Mouse (Mus musculus) forebrain, embryonic 15.5 days (tissue): Measurements from ENCODE around the gene Prr12. TPM values are rescaled to one million over a fixed set of nuclear protein-coding genes. Genes with fewer than 3 reads are reported as not detected.

Experiments used
- ATAC-seq: fragments of 200-750 bp; cut with Nextera tagmentation; replicated peaks from 2 replicates; pipeline ENCODE4 v1.8.0; 2017; ENCODE audit warnings: mild to moderate bottlenecking, moderate TSS enrichment, moderate library complexity
- H3K27ac ChIP-seq: fragments of 300-500 bp; sonication (generic); replicated peaks from 2 replicates; pipeline ENCODE4 v1.5.1; 2015; ENCODE audit warnings: mild to moderate bottlenecking, inconsistent platforms
- H3K27me3 ChIP-seq: fragments of 300-500 bp; sonication (generic); 2 replicates; pipeline ENCODE4 v1.6.1; 2015; ENCODE audit warnings: inconsistent platforms
- H3K36me3 ChIP-seq: fragments of 300-500 bp; sonication (generic); 2 replicates; pipeline ENCODE4 v1.6.1; 2015; ENCODE audit warnings: mild to moderate bottlenecking, inconsistent platforms
- H3K4me1 ChIP-seq: fragments of 300-500 bp; sonication (generic); 2 replicates; pipeline ENCODE4 v1.6.1; 2015; ENCODE audit warnings: inconsistent platforms
- H3K4me2 ChIP-seq: fragments of 300-500 bp; sonication (generic); replicated peaks from 2 replicates; pipeline ENCODE4 v1.6.1; 2015; ENCODE audit warnings: mild to moderate bottlenecking, inconsistent platforms
- H3K4me3 ChIP-seq: fragments of 300-500 bp; sonication (generic); 2 replicates; pipeline ENCODE4 v1.5.1; 2015; ENCODE audit warnings: mild to moderate bottlenecking, inconsistent platforms
- H3K9ac ChIP-seq: fragments of 300-500 bp; sonication (generic); replicated peaks from 2 replicates; pipeline ENCODE4 v1.6.1; 2015; ENCODE audit warnings: mild to moderate bottlenecking, inconsistent platforms
- H3K9me3 ChIP-seq: fragments of 300-500 bp; sonication (generic); 2 replicates; pipeline ENCODE4 v1.6.1; 2016; ENCODE audit warnings: inconsistent platforms
- WGBS: fragments of 180-500 bp; shearing (Covaris S2); methylation state at CpG from one replicate; pipeline ENCODE4 v1.1.7; 2015; ENCODE audit warnings: mixed read lengths; 5-methylcytosine and 5-hydroxymethylcytosine counted together
- polyA plus RNA-seq: library from polyadenylated mRNA; unstranded; fragments of >200 nt; fragmentation: Nextera tagmentation; extraction: Ambion mirVana; gene quantifications from 2 replicates; pipeline ENCODE4 v1.2.1, GENCODE M21; 2015

Prr12 gene
- polyA plus RNA-seq, 1 experiment from 2014 or later = 16.0 TPM

DNA sequence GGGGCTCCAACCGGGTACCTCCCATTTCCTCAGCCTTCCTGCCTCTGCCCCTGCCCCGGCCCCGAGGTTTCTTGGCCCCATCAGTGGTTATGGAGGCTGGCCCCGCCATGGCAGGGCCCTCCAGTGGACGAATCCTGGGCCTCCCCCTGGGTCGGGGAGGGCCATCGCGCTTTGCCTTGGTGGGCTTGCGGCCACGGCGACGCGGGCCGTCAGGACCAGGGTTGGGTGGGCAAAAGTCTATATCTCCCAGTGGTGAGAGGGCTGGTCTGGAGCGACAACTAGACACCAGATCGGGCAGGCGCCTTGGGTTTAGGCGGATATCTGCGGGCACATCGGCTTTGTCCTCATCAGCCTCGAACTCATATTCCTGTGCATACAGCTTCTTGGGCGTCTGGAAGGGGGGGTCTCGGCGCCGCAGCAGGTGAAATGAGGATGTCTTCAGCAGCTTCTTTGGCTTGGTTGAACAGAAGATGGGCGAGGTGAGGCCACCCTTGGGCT is 5.8 kb downstream of the Prr12 start:
- no peak overlapping the region for H3K27ac ChIP-seq
- H3K4me1 ChIP-seq = peaks cover 19% of the 10 kb centered on the region
- H3K27me3 ChIP-seq = no peaks in the 10 kb centered on the region
- no peak overlapping the region for H3K4me3 ChIP-seq
- H3K4me2 ChIP-seq = no peak overlapping the region
- no peaks in the 10 kb centered on the region for H3K9me3 ChIP-seq
- H3K9ac ChIP-seq = no peak overlapping the region
- 97% methylated on average over 26 of the region's 26 CpGs for WGBS
- ATAC-seq = no peak
- H3K36me3 ChIP-seq = peaks cover 84% of the 10 kb centered on the region

GRCm38 (mm10) chr7:45045741-45046140 is 6.9 kb downstream of the Prr12 start:
- Histone ChIP-seq H3K27ac (no peak overlapping the region), H3K4me2 (no peak overlapping the region), H3K4me1 (peaks cover 8% of the 10 kb centered on the region), H3K36me3 (peaks cover 96% of the 10 kb centered on the region), H3K4me3 (no peak overlapping the region), H3K9ac (no peak overlapping the region), H3K9me3 (no peaks in the 10 kb centered on the region), H3K27me3 (no peaks in the 10 kb centered on the region)
- no peak for ATAC-seq
- WGBS = 93% methylated on average over 22 of the region's 22 CpGs

- Histone ChIP-seq H3K36me3 (peaks cover 97% of the 10 kb centered on the region), H3K4me3 (no peak overlapping the region), H3K27ac (no peak overlapping the region), H3K9me3 (no peaks in the 10 kb centered on the region), H3K4me2 (no peak overlapping the region), H3K27me3 (no peaks in the 10 kb centered on the region), H3K9ac (no peak overlapping the region), H3K4me1 (no peaks in the 10 kb centered on the region)
- ATAC-seq = no peak
- 96% methylated on average over 14 of the region's 14 CpGs for WGBS
Measured at GRCm38 (mm10) chr7:45043307-45043706, 9.4 kb downstream of the Prr12 start.

DNA sequence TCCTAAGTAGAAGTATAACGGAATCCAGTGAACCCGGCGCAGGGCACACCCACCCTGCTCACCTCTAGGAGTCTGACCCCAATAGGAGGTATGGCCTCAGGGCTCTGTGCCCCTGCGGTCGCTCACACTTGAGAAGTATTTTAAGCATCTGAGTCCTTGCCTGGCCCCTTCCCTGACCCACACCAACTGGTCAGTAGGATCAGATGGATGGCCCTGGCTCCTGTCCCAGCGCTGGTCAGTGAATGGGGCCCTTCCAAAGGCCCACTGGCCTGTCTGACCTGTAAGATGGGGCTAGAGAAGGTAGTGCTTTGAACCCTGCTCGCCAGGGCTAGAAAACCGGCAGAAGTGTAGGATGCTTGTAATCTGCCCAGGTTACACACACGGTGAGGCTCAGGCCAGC is 11.8 kb downstream of the Prr12 start:
- H3K9me3 ChIP-seq = no peaks in the 10 kb centered on the region
- WGBS = 92% methylated on average over 9 of the region's 9 CpGs

GRCm38 (mm10) chr7:45038411-45038810 is 14.3 kb downstream of the Prr12 start:
- Histone ChIP-seq H3K27ac (no peak overlapping the region), H3K9ac (no peak overlapping the region), H3K9me3 (no peaks in the 10 kb centered on the region), H3K27me3 (no peaks in the 10 kb centered on the region), H3K4me3 (no peak overlapping the region), H3K4me2 (no peak overlapping the region), H3K36me3 (peaks cover 98% of the 10 kb centered on the region), H3K4me1 (no peaks in the 10 kb centered on the region)
- no peak for ATAC-seq
- 96% methylated on average over 9 of the region's 9 CpGs for WGBS

More for the DNA sequence above, 11.8 kb downstream of the Prr12 start:
- ATAC-seq = no peak
- no peak overlapping the region for H3K9ac ChIP-seq
- no peak overlapping the region for H3K4me2 ChIP-seq
- peaks cover 97% of the 10 kb centered on the region for H3K36me3 ChIP-seq
- H3K4me1 ChIP-seq = no peaks in the 10 kb centered on the region
- no peaks in the 10 kb centered on the region for H3K27me3 ChIP-seq
- no peak overlapping the region for H3K4me3 ChIP-seq
- no peak overlapping the region for H3K27ac ChIP-seq

DNA sequence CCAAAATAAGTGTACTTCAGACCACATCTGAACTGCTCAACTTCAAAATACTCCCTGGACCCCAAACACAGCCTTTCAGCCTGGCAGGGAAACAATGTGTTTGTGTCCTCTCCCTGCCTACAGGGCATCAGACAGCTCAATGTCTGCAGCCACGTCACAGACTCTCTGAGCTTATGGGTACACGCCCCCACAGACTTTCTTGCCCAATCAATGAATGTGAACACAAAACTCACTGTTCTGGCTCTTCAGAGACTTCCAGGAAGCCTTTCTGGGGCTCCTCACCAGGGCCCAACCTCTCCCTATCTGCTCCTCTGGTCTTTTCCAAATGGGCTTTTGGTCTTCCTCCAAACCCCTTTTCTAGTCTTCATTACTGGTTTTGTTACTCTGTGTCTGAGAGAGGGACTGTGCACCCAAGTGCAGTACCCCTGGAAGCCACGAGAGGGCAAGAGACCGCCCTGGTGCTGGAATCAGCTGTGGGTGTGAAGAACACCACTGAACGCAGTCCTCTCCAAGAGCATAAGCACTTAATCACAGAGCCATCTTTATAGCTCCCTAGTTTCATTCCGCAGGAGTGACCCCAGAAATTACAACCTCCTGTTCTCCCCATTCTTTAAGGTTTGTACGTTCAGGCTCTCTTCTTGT is 14.8 kb downstream of the Prr12 start:
- Histone ChIP-seq H3K4me3 (no peak overlapping the region), H3K27me3 (no peaks in the 10 kb centered on the region), H3K4me1 (no peaks in the 10 kb centered on the region), H3K9me3 (no peaks in the 10 kb centered on the region), H3K27ac (no peak overlapping the region), H3K4me2 (no peak overlapping the region), H3K9ac (no peak overlapping the region), H3K36me3 (peaks cover 98% of the 10 kb centered on the region)
- no peak for ATAC-seq
- WGBS = 74% methylated on average over 7 of the region's 7 CpGs

GRCm38 (mm10) chr7:45036702-45037101 is 16.0 kb downstream of the Prr12 start:
- H3K4me2 ChIP-seq = no peak overlapping the region
- WGBS = 94% methylated on average over 11 of the region's 11 CpGs
- no peaks in the 10 kb centered on the region for H3K27me3 ChIP-seq
- no peak overlapping the region for H3K9ac ChIP-seq
- no peak overlapping the region for H3K27ac ChIP-seq
- no peak for ATAC-seq
- no peaks in the 10 kb centered on the region for H3K4me1 ChIP-seq
- H3K9me3 ChIP-seq = no peaks in the 10 kb centered on the region
- no peak overlapping the region for H3K4me3 ChIP-seq
- H3K36me3 ChIP-seq = peaks cover 98% of the 10 kb centered on the region

DNA sequence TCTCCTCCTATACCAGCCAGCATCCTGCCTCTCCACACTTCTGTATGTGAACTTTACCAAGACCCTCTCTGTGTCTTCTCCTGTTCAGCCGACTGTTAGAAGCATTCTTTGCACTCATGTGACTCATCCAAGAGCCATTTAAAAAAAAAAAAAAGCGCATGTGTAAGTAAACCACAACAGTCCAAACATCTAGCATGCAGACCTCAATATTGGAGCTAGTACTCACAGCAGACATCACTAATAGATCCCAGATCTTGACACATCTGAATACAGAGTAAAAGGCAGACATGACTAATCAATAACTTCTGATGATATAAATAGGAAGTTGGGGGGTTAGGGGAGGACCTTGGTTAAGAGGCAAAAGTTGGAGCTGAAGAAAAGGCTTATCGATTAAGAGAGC is 17.1 kb downstream of the Prr12 start:
- Histone ChIP-seq H3K4me2 (no peak overlapping the region), H3K27me3 (no peaks in the 10 kb centered on the region), H3K4me3 (no peak overlapping the region), H3K4me1 (no peaks in the 10 kb centered on the region), H3K9ac (no peak overlapping the region), H3K36me3 (peaks cover 98% of the 10 kb centered on the region), H3K9me3 (no peaks in the 10 kb centered on the region), H3K27ac (no peak overlapping the region)
- ATAC-seq = no peak
- WGBS = 96% methylated on average over 3 of the region's 3 CpGs

- WGBS = 94% methylated on average over 19 of the region's 19 CpGs
- Histone ChIP-seq H3K9me3 (no peaks in the 10 kb centered on the region), H3K36me3 (peaks cover 93% of the 10 kb centered on the region), H3K9ac (no peak overlapping the region), H3K27me3 (no peaks in the 10 kb centered on the region), H3K4me3 (no peak overlapping the region), H3K4me1 (no peaks in the 10 kb centered on the region), H3K27ac (no peak overlapping the region), H3K4me2 (no peak overlapping the region)
- ATAC-seq = no peak
Measured at GRCm38 (mm10) chr7:45033722-45034359, 18.8 kb downstream of the Prr12 start.

GRCm38 (mm10) chr7:45030857-45031256 is 21.8 kb downstream of the Prr12 start:
- ATAC-seq = no peak
- Histone ChIP-seq H3K36me3 (peaks cover 91% of the 10 kb centered on the region), H3K9me3 (no peaks in the 10 kb centered on the region), H3K27ac (no peak overlapping the region), H3K4me1 (no peaks in the 10 kb centered on the region), H3K27me3 (no peaks in the 10 kb centered on the region), H3K4me3 (no peak overlapping the region), H3K9ac (no peak overlapping the region), H3K4me2 (no peak overlapping the region)
- WGBS = 97% methylated on average over 8 of the region's 8 CpGs

GRCm38 (mm10) chr7:45029995-45030394 is 22.7 kb downstream of the Prr12 start:
- Histone ChIP-seq H3K4me3 (no peak overlapping the region), H3K9me3 (no peaks in the 10 kb centered on the region), H3K36me3 (peaks cover 82% of the 10 kb centered on the region), H3K4me1 (no peaks in the 10 kb centered on the region), H3K4me2 (no peak overlapping the region), H3K27ac (no peak overlapping the region), H3K27me3 (no peaks in the 10 kb centered on the region), H3K9ac (no peak overlapping the region)
- no peak for ATAC-seq
- 88% methylated on average over 6 of the region's 6 CpGs for WGBS

- H3K4me2 ChIP-seq = no peak overlapping the region
- H3K4me1 ChIP-seq = no peaks in the 10 kb centered on the region
- no peaks in the 10 kb centered on the region for H3K9me3 ChIP-seq
- H3K27ac ChIP-seq = no peak overlapping the region
- peaks cover 66% of the 10 kb centered on the region for H3K36me3 ChIP-seq
- no peaks in the 10 kb centered on the region for H3K27me3 ChIP-seq
- no peak overlapping the region for H3K9ac ChIP-seq
- no peak overlapping the region for H3K4me3 ChIP-seq
- WGBS = 95% methylated on average over 11 of the region's 11 CpGs
- ATAC-seq = no peak
Measured at GRCm38 (mm10) chr7:45028351-45028750, 24.3 kb downstream of the Prr12 start.

DNA sequence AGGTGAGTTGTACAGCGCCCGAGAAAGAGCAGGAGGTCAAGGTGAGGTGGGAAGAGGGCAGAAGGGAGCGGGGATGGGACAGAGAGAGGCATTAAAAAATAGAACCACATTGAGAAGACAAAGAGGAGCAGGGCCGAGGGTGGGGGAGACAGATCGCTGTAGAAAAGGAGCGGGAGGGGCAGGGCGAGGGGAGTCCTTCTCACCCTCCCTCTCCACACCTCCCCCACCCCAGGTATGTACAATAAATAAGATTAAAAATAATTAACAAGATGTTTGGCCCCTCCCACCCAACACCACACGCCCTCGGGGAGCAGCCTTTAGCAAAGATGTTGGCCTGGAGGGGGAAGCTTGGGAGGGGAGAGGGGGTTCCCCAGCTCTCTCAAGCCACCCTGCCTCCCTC is 24.9 kb downstream of the Prr12 start:
- H3K27ac ChIP-seq = no peak overlapping the region
- WGBS = 92% methylated on average over 9 of the region's 9 CpGs
- no peaks in the 10 kb centered on the region for H3K9me3 ChIP-seq
- no peak overlapping the region for H3K9ac ChIP-seq
- no peaks in the 10 kb centered on the region for H3K4me1 ChIP-seq
- no peak overlapping the region for H3K4me2 ChIP-seq
- peaks cover 60% of the 10 kb centered on the region for H3K36me3 ChIP-seq
- ATAC-seq = no peak
- no peaks in the 10 kb centered on the region for H3K27me3 ChIP-seq
- no peak overlapping the region for H3K4me3 ChIP-seq
